Mouse (Mus musculus) spleen, postnatal 14 days (tissue): ENCODE measurements around the gene Rnf31.

Source experiments
- DNase-seq, 2 experiments: peaks; one replicate each; pipeline ENCODE4 v3.0.0; 2021 to 2022; ENCODE audit warnings: low spot score in 2 of 2

Rnf31 gene

GRCm38 (mm10) chr14:55604823-55605222 is 13.3 kb downstream of the Rnf31 start:
- DNase-seq, result no peak

DNA sequence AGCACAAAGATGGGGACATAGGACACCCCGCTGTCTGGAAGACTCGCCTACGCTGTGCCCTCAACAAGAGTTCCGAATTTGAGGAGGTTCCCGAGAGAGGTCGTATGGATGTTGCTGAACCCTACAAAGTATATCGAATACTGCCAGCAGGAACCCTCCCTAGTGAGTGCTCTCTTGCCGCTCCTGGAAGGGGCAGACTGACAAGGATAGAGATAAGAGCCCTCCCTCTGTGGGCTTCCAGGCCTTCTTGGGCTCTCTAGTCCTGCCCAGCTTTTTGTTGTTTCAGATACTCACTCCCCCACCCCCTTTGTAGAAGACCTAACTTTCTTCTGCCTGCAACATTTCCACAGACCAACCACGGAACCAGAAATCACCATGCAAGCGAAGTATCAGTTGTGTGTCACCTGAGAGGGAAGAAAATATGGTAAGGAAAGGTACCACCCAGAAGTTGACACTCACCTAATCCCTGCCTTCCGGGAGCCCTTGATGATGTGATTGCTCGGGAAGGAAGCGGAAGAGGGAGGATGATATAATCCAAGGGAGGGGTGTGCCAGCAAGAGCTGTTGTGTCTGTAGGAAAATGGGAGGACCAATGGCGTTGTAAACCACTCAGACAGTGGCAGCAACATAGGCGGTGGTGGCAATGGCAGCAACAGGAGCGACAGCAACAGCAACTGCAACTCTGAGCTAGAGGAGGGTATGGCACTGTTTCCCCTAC is 14.4 kb downstream of the Rnf31 start:
- DNase-seq, result no peak

- no peak for DNase-seq
These were observed 16.8 kb downstream of the Rnf31 start for GRCm38 (mm10) chr14:55608339-55608738.

DNA sequence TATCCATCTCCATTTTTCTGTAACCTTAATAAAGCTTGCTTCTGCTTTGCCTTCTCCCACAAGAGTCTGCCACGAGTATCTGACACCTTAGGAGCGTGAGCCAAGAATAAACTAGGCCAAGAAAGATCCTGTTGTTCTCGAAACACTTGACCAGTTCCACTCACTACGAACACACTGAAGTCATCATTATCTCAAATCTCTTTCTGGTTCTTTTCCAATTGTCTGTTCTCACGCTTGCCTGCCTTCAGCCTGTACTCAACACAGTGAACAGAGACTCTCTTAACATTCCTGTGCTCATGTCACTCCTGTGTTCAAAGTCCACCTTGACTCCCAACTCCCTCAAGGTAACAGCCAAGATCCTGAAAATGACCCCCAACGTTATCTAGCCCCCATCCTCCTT is 21.8 kb downstream of the Rnf31 start:
- DNase-seq, result no peak

GRCm38 (mm10) chr14:55614565-55615178 is 23.2 kb downstream of the Rnf31 start:
- DNase-seq, result no peak

GRCm38 (mm10) chr14:55615876-55616275 is 24.4 kb downstream of the Rnf31 start:
- DNase-seq, result no peak

GRCm38 (mm10) chr14:55616844-55617243 is 25.3 kb downstream of the Rnf31 start:
- no peak for DNase-seq

GRCm38 (mm10) chr14:55617822-55618221 is 26.3 kb downstream of the Rnf31 start, which contains the start of gene Rec8:
Rec8 (plus strand) TSS chr14:55618037.
- DNase-seq, result no peak

- DNase-seq, result no peak
These were observed 27.1 kb downstream of the Rnf31 start for GRCm38 (mm10) chr14:55618486-55619195.

DNA sequence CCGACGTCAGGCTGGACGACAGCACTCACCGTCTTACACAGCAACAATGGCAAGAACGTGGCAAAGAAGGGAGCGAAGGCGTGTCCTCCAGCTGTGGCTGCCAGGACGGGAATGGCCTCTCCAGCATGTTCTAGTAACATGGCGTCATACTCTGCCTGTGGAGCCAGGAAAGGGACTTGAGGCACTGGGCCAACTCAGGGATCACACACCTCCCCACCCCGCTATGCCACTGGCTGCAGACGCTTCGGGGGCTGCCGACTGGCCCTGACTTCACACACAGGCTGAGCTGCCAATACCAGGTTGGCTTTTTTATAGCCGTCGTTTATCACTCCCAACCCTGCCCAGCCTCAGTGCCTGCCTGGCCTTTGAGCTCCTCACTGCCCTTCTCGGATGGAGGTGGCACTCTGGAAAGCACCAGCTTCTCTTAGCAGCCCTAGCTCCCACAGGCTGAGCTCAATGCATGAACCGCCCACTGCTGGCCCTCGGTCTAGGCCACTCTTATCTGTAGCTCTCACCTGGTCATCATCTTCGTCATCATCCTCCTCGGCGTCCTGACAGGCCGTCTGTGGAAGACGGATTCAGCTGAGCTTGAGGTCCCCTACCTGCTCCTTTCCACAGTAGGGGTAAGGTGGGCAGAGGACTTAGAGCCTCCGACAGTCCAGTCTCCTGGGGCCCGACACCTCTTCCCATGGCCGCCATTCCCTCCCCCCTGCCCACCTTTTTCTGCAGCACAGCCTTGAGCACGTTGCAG is 36.7 kb downstream of the Rnf31 start:
- no peak for DNase-seq

DNA sequence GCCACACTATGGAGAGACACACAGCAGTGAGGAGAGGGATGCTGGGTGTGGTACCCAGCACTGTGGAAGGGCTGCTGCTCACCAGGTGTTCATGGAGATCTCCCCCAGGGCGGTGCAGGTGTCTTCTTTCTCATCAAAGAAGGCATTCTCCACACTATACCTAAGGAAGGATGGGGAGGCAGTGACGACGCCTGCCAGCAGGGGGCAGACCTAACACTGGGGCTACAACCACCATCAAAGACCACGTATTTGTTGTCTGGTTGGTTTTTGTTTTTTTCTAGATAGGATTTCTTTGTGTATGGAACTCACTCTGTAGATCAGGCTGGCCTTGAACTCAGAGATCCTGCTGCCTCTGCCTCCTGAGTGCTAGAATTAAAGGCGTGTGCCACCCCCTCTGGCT is 37.8 kb downstream of the Rnf31 start:
- DNase-seq, result peak; percentile 51 to 72

- DNase-seq, result no peak
These were observed 43.5 kb downstream of the Rnf31 start for GRCm38 (mm10) chr14:55634874-55635522.

DNA sequence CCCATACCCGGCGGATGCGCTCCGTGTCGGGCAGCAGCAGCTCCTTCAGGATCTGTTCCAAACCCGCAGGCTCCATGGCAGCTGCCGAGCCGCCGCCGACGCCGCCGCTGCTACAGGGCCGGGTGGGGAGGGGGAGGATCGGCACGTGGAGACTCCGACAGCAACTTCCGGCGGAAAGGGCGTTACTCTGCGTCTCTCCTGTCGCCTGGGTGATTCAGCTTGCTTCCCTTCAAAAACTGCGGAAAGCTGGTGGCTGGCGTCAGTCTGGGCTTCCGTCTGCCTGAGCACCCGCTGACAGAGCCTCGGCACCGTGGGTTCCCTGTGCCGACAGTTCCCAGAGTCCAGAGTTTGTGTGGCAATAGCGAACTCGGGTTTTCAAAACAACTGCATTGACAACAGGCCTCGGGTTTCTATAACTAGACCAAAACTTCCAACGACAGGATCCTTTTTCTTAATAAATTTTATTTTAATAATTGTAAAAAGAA is 44.1 kb downstream of the Rnf31 start, which contains the start of gene Ipo4:
Ipo4 (minus strand) TSS at position 435 of the 485 bp plus-strand sequence.
- peak; percentile 55 to 67 for DNase-seq

DNA sequence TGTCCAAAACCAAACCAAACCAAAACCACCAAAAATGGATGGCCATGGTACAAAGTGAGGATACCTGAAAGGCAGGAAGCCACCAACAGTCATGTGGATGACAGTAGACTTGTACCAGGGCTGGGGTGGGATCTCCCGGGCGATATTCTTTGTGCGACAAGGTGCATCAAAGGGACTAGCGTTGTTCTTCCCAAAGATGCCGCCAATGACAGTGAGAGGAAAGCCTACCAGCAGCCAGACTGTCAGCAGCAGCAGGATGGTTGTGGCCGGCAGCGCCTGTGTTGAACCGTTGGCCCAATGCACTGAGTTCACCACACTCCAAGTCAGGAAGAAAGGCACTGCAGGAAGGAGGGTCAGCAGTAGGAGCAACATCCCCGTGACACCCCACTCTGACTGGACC is 46.3 kb downstream of the Rnf31 start, which contains the start of gene Gm49378:
Gm49378 (minus strand) TSS at position 101 of the 400 bp plus-strand sequence.
- DNase-seq, result no peak

- no peak for DNase-seq
These were observed 49.3 kb downstream of the Rnf31 start for GRCm38 (mm10) chr14:55640816-55641215.

DNA sequence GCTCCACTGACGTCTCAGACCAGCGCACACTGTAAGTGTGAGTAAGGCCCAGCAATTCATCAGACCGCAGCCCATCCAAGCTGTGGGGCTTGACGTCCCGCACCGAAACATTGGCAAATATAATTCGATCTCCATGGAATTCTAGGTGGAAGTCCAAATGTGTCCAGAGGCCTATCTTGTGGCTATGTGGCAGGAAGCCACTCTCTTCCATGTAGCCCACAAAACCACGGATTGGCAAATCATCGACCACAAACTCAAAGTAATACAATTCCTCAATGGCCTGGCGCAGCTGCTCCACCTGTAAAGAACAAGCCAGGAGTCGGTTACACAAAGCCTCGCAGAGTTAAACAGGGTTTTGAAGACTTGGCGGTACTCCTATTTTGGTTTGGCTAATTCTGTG is 49.8 kb downstream of the Rnf31 start:
- DNase-seq, result no peak

DNA sequence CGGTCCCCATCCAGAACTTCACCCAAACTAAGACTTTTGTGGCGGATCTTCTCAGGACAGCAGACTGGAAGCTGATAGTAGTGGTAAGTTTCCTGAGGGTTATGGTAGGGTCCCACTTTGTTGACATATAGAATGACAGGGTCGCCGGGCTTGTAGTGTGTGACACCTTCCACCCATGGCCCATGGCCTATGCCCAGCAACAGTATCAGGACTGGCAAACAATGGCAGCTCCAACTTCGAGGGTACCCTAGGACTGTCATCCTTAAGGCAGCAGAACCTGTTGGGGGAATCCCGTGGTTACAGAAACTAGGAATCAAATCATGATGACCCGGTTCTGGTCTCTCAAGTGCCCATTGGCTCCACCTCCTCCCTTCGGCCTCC is 51.2 kb downstream of the Rnf31 start:
- DNase-seq, result no peak

DNA sequence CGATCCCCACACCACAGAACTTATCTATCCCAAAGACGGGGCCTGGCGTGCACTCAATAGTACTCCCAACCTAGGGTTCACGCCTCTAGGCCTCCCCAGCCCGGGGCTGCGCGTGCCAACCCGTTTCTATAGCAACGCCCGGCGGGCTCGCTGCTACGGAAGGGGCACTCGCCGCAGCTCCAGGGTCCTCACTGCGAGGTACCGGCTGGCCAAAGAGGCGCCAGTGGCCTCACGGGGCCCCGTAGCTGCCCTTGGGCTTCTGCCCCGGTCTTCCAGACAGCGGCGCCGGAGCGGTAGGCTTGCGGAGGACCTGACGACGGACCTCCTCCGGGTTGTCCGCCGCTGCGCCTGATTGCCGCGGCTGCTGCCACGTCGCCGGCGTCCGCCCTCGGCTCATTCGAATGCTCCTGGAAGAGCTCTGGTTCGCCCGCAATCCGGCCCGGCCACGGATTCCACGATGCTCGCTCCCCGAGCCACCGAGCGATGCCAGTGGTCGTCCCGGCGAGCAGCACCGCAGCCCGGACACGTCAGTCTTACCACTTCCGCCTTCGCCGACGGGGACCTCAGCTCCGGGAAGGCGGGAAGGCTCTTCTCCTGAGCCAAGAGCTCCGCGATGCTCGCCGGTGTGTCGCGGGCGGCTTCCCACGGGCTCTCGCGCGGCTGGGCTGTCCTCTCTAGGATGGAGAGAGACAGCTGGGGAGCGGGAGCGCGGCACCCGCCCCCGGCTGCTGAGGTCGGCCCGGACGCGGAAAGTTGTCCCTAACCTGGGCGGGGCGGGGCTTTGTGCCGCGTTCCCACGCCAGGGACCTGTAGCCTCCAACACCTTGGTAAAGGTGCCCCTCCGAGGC is 51.8 kb downstream of the Rnf31 start, which contains the start of gene Tm9sf1:
Tm9sf1 (minus strand) TSS at position 747 of the 848 bp plus-strand sequence.
- peak; percentile 75 to 81 for DNase-seq

- no peak for DNase-seq
These were observed 52.9 kb downstream of the Rnf31 start for GRCm38 (mm10) chr14:55644261-55644888.

DNA sequence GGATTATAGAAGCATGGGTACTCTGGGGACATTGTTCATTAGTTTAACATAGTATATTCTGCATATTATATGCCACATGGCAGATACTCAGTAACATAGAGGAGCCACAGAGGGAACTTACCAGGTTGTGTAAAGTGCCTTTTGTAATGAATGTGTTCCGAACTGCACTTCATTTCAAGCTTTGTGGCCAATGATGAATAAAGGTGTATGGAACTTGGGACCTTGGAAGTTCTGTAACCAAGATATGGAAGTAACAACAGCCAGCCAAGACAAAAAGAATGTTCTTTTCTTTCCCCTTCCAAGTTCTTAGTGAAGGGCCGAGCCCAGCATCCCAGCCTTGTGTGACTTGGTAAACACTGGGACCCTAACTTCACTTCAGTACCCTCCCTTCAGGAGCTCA is 58.4 kb downstream of the Rnf31 start, which contains the start of gene Tssk4:
Tssk4 (plus strand) TSS at position 301 of the 400 bp plus-strand sequence.
- DNase-seq, result no peak
